Mouse (Mus musculus): ENCODE results near the gene Tspan11.

- TF ChIP-seq CTCF (IDR thresholded peaks at IDR 0.05; ENCODE audit: low read depth, low read length) (no peak), POLR2A (IDR thresholded peaks at IDR 0.05; ENCODE audit: borderline replicate concordance, low read depth, low read length) (no peak)
These were observed 114.2 kb downstream of the Tspan11 start for GRCm38 (mm10) chr6:128001587-128001986.
